Mouse (Mus musculus) heart, postnatal 36 days (tissue): ENCODE results near the gene Tmem251. TPM values are rescaled to one million over a fixed set of nuclear protein-coding genes. Genes with fewer than 3 reads are reported as not detected.
A peak's percentile ranks its signal among the peaks of the same experiment; 100 is the strongest.

Experiments used
- DNase-seq, 2 experiments: peaks; one replicate each; pipeline ENCODE4 v3.0.0; 2021 to 2022
- intact Hi-C: fragments of 180-260 bp; cut with DNase I; formaldehyde crosslinking; loops from one replicate; pipeline ENCODE4 v1.15.1; 2025
- total RNA-seq, 2 experiments: library from RNA; stranded (reverse); gene quantifications; 2 replicates each; pipeline ENCODE4 v1.2.3; 2021

Tmem251 gene
- total RNA-seq, 2 experiments from 2014 or later: 3.7 to 3.9 TPM

GRCm38 (mm10) chr12:102708220-102708619 lies 35.3 kb upstream of the Tmem251 start:
- intact Hi-C loops: loop anchor here (1.0 to 5.0 kb wide), 2 partner anchors 129 to 186 kb away; no protein-coding TSS in a partner anchor
- no peak for DNase-seq

- intact Hi-C loops: loop anchor here (5.0 kb wide), 1 partner anchor 188 kb away; no protein-coding TSS in a partner anchor
- no peak for DNase-seq
These were observed 33.7 kb upstream of the Tmem251 start for GRCm38 (mm10) chr12:102709896-102710295.

GRCm38 (mm10) chr12:102710851-102711375 lies 32.6 kb upstream of the Tmem251 start:
- intact Hi-C loops: no loop called here

GRCm38 (mm10) chr12:102713153-102713865 lies 30.3 kb upstream of the Tmem251 start:
- DNase-seq: no peak
- intact Hi-C loops: no loop called here

More at GRCm38 (mm10) chr12:102710851-102711375, 32.6 kb upstream of the Tmem251 start:
- no peak for DNase-seq

- intact Hi-C loops: no loop called here
- DNase-seq: no peak
These were observed 29.4 kb upstream of the Tmem251 start for GRCm38 (mm10) chr12:102714116-102714515.

GRCm38 (mm10) chr12:102714654-102715395 lies 28.7 kb upstream of the Tmem251 start:
- intact Hi-C loops: loop anchor here (5.0 kb wide), 1 partner anchor 188 kb away; no protein-coding TSS in a partner anchor

GRCm38 (mm10) chr12:102719552-102720315 lies 23.8 kb upstream of the Tmem251 start:
- DNase-seq: no peak
- intact Hi-C loops: loop anchor here (1.0 to 10.0 kb wide), 3 partner anchors 140 to 225 kb away; no protein-coding TSS in a partner anchor

More at GRCm38 (mm10) chr12:102714654-102715395, 28.7 kb upstream of the Tmem251 start:
- DNase-seq: no peak

- no peak for DNase-seq
- intact Hi-C loops: loop anchor here (10.0 kb wide), 1 partner anchor 228 kb away; no protein-coding TSS in a partner anchor
These were observed 21.1 kb upstream of the Tmem251 start for GRCm38 (mm10) chr12:102722451-102722850.

- DNase-seq: no peak
- intact Hi-C loops: loop anchor here (10.0 kb wide), 1 partner anchor 228 kb away; no protein-coding TSS in a partner anchor
These were observed 20.6 kb upstream of the Tmem251 start for GRCm38 (mm10) chr12:102722966-102723365.

GRCm38 (mm10) chr12:102723861-102724260 lies 19.7 kb upstream of the Tmem251 start:
- DNase-seq: no peak
- intact Hi-C loops: loop anchor here (10.0 kb wide), 1 partner anchor 229 kb away; no protein-coding TSS in a partner anchor

GRCm38 (mm10) chr12:102725146-102725545 lies 18.4 kb upstream of the Tmem251 start:
- no peak for DNase-seq
- intact Hi-C loops: loop anchor here (10.0 kb wide), 1 partner anchor 230 kb away; no protein-coding TSS in a partner anchor

GRCm38 (mm10) chr12:102725761-102726175 lies 17.8 kb upstream of the Tmem251 start:
- intact Hi-C loops: loop anchor here (10.0 kb wide), 1 partner anchor 231 kb away; no protein-coding TSS in a partner anchor
- no peak for DNase-seq

- intact Hi-C loops: loop anchor here (10.0 kb wide), 1 partner anchor 235 kb away; no protein-coding TSS in a partner anchor
- no peak for DNase-seq
These were observed 13.4 kb upstream of the Tmem251 start for GRCm38 (mm10) chr12:102729855-102730797.

- no peak for DNase-seq
- intact Hi-C loops: no loop called here
These were observed 12.6 kb upstream of the Tmem251 start for GRCm38 (mm10) chr12:102730798-102731619.

GRCm38 (mm10) chr12:102733381-102733780 lies 10.2 kb upstream of the Tmem251 start:
- intact Hi-C loops: no loop called here
- DNase-seq: peak; percentile 57 to 67

- DNase-seq: no peak
- intact Hi-C loops: no loop called here
These were observed 4.5 kb upstream of the Tmem251 start for GRCm38 (mm10) chr12:102739096-102739495.

- DNase-seq: no peak
- intact Hi-C loops: loop anchor here (1.0 kb wide), 1 partner anchor 39 kb away; no protein-coding TSS in a partner anchor
These were observed 3.3 kb upstream of the Tmem251 start for GRCm38 (mm10) chr12:102740285-102740684.

- no peak for DNase-seq
- intact Hi-C loops: loop anchor here (2.0 kb wide), 1 partner anchor 323 kb away; no protein-coding TSS in a partner anchor
These were observed 1.5 kb upstream of the Tmem251 start for GRCm38 (mm10) chr12:102742056-102742455.
